Mouse (Mus musculus) ES-Bruce4 (cell line): ENCODE results near the gene Sfn.

ENCODE experiments used
- CTCF ChIP-seq: IDR thresholded peaks from one replicate; pipeline ENCODE4 v1.8.1; 2011; ENCODE audit warnings: low read depth, low read length
- EP300 ChIP-seq: IDR thresholded peaks from 2 replicates; pipeline ENCODE4 v1.6.1; 2011; ENCODE audit warnings: low read depth, low read length; ENCODE audit not compliant: insufficient read depth
- POLR2A ChIP-seq: IDR thresholded peaks from one replicate; pipeline ENCODE4 v1.8.1; 2011; ENCODE audit warnings: low read length; ENCODE audit not compliant: insufficient read depth

DNA sequence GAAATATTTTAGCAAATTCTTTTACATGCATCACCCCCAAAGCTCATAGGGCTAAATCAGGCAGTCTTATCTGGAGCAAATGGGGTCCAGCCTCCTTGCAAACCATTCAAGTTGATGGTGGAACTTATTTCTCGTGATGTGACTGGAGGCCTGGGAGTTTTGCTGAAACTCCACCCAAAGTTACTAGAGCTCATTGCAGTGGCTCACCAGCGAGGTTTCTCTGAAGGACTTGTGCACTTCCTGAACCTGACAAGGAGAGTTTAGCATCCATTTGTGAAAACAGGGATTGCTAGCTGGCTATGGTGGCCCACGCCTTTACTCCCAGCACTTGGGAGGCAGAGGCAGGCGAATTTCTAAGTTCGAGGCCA is 32.1 kb upstream of the Sfn start:
- TF ChIP-seq CTCF (no peak), POLR2A (no peak), EP300 (no peak)
